Mouse (Mus musculus) 3134 (cell line): ENCODE data around the gene Ephb2.

Source experiments
- DNase-seq: peaks from one replicate; pipeline ENCODE4 v3.0.0-alpha.2; 2011; ENCODE audit warnings: low spot score; ENCODE audit not compliant: insufficient read length; ENCODE audit errors: extremely low read depth

Ephb2 gene

GRCm38 (mm10) chr4:136804343-136804742, 31.4 kb downstream of the Ephb2 start:
- DNase-seq, result no peak

- peak; percentile 71 for DNase-seq
Observed at GRCm38 (mm10) chr4:136802446-136802845, 33.3 kb downstream of the Ephb2 start.

DNA sequence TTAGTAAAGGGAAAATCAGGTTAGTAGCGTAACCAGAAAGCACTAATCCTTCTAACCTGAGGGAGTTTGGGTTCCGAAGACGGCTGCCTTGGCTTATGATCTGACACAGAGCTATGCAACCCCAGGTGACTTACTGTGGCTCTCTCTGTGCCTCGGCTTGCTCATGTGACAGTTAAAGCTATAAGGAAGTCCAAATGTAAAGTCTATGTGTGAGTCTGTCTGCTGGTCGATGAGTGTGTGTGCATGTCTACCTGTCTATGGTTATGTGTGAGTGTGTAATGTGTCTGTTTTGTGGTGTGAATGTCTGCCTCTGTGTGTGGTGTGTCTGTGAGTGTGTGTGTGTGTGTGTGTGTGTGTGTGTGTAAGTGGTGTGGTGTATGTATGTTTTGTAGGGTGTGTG, 33.8 kb downstream of the Ephb2 start:
- no peak for DNase-seq

- no peak for DNase-seq
Observed at GRCm38 (mm10) chr4:136801463-136801862, 34.3 kb downstream of the Ephb2 start.

DNA sequence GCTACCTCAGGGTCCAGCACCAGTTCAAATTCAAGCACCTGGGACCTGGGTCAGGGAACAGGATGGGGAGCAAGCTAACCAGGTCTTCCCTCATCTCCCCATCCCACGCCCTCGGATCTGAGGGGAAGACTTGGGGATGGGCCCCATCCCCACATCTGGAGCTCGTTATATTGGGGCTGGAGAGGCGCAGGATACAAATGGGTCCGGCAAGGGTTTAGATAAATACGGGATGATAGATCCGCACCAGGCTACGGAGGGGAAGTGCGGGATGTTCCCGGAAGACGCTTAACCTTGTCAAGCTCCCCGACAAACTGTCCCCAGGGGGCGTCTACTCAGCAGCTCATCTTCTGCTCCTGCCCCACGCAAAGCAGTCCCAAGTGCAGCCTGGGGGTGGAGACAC, 35.4 kb downstream of the Ephb2 start:
- DNase-seq, result no peak

- DNase-seq, result no peak
Observed at GRCm38 (mm10) chr4:136797677-136798569, 37.9 kb downstream of the Ephb2 start.

- DNase-seq, result no peak
Observed at GRCm38 (mm10) chr4:136793320-136793719, 42.5 kb downstream of the Ephb2 start.

- DNase-seq, result no peak
Observed at GRCm38 (mm10) chr4:136789821-136790220, 46.0 kb downstream of the Ephb2 start.

DNA sequence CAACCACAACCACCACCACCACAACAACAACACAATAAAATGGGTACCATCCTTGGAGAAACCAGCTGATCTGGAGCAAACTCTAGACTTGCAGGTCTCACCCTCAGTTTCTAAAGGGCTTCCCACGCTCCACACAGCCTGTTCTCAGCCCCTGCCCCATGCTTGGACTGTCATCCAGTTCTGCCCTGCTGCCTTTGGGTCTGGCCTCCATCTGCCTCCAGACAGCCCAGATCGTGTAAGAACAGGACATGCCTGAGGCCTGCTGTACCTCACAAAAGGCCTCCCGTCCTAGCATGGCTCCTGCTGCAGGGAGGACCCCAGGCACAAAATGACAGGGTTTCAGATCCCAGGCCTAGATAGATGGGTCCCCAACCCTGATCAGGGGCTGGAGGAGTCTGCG, 48.4 kb downstream of the Ephb2 start:
- DNase-seq, result no peak

- no peak for DNase-seq
Observed at GRCm38 (mm10) chr4:136786453-136787276, 49.1 kb downstream of the Ephb2 start.

DNA sequence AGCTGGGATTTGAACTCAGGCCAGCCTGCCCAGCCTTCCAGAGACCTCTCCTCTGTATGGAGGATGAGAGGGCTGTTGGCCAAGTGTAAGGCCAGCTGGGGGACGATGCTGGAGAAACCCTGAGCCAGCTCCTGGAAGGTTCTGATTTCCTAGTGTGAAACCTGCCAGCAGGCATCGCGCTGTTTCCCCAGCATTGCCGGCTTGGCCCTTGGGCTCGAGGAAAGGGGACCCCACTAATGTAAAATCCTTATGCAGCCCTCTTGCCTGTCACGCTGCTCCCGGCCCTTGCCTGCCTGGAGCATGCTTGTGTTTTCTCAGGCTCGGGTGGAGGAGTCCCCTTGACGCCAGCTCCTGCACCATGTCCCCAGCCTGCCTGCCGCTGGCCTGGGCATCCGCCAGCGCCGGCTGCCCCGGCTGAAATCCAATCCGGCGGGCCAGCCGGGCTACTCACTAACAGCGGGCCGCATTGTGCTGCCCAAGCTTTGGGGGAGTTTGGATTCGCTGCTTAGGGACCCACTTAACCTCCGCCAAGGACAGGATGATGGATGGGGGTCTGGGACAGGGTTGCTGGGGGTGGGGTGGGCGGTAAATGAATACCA, 52.1 kb downstream of the Ephb2 start:
- DNase-seq, result no peak

DNA sequence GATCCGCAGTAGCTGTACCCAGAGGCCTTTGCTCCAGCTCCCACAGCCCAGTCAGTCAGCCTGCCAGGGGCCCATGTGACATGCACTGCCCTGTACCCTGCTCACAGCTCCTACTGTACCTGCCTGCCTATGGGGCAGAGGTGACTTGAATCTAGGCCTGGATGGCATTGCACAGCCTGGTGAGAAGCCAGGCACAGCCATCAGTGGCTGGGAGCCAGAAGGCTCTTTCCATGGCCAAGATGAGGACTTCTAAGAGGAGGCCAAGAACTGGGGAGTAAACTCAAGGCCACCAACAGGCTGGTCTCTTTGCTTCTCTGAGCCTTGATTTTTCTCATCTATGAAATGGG, 53.2 kb downstream of the Ephb2 start:
- no peak for DNase-seq

DNA sequence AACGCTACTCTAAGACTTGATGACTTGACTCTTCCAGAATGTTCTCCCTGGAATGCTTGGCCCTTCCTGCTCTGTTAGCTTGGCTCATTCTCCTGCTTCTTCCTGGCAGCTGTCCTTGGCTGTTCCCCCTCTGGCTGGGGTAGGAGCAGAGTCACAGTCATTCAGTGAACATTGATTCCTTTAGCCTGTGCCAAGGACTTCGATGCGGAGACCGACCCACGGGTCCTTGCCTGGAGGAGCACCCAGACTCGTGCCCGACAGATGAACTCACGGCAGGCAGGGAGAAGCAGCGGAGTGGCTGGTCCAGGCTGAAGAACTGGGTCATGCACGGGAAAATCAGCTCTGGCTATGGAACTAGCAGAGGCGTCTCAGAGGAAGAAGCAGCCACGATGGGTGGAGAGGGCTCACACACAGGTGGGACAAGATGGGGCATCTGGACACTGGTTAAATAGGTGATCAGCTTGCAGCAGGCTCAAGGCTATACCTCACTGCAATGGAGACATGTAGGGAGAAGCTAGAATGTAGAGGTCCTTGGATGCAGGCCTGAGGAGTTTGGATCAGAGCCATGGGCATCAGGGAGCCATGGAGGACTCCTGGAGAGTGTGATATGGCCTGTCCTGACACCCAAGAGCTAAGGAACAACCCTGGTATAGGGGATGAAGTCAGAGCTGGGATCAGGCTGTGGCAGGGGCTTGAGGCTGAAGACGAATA, 53.8 kb downstream of the Ephb2 start:
- DNase-seq, result no peak

DNA sequence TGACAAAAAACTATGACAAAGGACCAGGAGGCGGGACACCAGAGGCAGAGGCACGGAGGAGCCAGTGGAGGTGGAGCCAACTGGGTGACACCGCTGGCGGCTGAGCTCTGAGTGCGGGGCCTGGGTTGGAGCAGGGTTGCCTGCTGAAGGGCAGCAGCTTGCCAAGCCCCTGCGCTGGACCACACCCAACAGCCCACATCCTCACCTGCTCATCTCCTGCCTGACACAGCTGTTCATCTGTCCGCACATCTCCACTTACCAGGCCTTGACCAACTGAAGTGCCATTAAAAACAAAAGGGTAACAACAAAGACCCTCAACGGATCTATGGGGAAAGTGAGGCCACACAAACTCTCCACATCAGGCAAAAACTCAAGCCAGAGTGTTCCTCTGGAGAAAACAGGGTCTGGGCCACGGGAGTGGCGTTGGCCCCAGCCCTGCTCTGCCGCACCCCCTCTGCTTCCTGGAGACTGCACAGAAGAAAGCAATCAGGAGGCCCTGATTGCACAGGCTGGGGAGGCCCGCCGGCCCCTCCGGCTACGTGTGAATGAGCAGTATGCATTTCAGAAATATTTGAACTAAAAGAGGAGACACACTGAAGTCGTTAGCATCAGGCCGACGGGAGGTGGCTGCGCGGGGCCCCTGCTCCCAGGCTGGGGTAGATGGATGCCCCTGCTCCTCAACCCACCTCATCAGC, 55.4 kb downstream of the Ephb2 start:
- DNase-seq, result no peak

DNA sequence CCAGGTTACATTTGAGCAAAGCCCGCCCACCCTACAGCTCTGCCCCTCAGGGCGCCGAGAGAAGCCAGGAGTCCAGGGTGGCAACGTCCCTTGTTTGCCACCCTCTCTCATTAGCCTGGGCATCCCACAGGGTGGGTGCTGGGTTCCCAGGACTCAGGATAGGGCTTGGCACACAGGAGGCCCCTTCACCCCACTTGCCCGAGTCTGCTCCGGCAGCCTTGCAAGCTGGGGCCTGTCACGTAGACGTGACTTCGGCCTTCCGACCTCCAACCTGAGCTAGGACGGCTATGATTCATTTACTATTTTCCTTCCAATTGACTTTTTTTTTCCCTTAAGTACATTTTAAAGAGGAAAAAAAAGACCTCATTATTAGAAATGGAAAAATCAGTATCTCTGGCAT, 56.6 kb downstream of the Ephb2 start:
- DNase-seq, result no peak

GRCm38 (mm10) chr4:136776471-136776892, 59.3 kb downstream of the Ephb2 start:
- DNase-seq, result no peak

DNA sequence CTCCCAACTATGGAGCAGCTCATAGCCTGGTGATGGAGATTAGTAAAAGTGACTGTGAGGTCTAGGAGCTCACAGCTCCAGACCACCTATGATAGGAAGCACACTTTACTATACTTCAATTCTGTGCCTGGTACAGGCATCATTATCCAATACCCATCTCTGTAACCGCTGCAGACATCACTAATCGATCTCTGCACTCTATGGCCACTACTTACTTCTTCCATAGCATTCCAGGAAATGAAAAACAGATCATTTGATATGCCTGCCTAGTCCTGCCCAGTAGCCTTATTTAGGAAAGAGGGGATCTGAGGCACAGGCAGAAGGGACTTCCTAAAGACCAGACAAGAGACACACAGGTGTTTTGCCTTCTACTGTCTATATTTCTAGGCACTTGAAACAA, 59.9 kb downstream of the Ephb2 start:
- DNase-seq, result no peak

- DNase-seq, result no peak
Observed at GRCm38 (mm10) chr4:136774201-136774600, 61.6 kb downstream of the Ephb2 start.

DNA sequence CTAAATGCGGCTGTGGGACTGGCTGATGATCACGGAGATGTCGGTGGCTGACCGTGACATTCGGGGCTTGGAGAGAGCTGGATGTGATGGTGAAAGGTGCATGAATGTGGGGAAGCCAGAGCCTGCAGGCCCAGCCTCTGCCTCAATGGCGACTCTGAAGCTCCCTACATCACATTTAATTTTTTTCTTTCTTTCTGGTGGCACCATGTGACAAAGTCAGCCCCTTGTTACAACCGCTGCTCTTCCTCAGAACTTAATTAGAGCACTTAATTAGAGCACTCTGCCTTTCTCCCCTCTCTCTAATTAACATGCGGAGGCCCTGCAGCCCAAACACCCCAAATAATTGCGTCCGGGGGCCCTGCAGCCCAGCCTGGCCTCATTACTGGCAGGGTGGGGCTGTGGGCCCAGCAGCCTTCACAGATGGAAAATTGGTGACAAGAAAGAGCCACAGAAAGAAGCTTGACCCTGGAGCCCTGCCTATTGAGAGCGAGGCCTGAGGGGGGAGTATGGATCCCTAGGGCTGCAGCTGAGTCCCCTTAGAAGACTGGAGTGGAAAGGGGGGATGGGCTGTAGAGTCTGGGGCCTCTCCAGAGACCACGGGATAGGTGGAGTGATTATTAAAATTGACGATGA, 62.7 kb downstream of the Ephb2 start:
- DNase-seq, result no peak

GRCm38 (mm10) chr4:136772318-136772717, 63.5 kb downstream of the Ephb2 start:
- DNase-seq, result no peak
